Mouse (Mus musculus) megakaryocyte progenitor cell, adult 5-6 weeks (primary cell): ENCODE data around the gene Foxp1. TPM values are rescaled to one million over a fixed set of nuclear protein-coding genes. Genes with fewer than 3 reads are reported as not detected.

Experiments
- ATAC-seq: replicated peaks from 2 replicates; pipeline ENCODE4 v1.8.0; 2016; ENCODE audit warnings: mild to moderate bottlenecking, moderate TSS enrichment, inconsistent platforms; ENCODE audit not compliant: poor library complexity
- total RNA-seq, 2 experiments: library from RNA; stranded (forward) in 1 of 2; stranded (reverse) in 1 of 2; fragments of 157-497, 149-512 nt in 1 of 2; fragments of 200-1000 nt in 1 of 2; gene quantifications; 2 replicates each; pipeline versions ENCODE4 v1.2.3 to v1.2.4; 2015 to 2017

The Foxp1 gene
- total RNA-seq, 2 experiments from 2014 or later = 49.5 to 97.3 TPM

DNA sequence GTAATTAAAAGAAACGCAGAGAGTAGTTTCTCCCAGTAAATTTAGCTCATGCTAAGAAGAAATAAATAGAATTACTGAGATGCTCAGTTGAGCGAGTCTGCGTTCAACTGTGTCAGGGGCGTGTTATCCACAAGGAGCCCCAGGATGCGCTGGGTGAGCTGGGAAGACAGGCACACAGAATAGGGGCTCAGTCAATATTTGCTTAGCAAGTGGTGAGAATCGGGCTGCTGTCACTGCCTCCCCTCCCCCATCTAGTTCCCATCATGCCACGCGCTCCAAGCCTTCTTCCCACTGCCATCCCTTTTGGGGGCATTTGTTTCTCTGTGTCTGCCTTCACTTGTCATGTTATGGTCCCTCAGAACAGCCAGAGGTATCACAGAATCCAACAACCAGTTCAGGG, 584.2 kb downstream of the Foxp1 start:
- ATAC-seq = no peak

GRCm38 (mm10) chr6:98937513-98937912, 585.0 kb downstream of the Foxp1 start:
- ATAC-seq = no peak

DNA sequence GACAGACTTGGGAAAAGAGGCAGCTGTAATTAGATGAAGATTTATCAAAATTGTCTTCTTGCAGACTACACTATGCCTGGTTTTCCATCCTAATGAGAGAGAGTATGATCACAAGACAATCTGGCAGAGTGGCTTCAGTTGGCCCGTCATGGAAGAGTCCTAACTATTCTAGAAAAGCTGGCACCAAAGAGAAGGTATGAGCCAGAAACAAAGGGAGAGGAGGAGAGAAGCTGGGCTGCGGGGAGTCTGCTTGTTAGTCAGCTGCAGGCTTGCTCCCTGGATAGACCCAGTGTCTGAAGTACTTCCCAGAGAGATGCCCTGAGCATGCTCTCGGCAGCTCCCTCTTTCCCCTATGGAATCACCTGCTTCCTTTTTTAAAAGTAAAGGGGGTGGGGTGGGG, 586.1 kb downstream of the Foxp1 start:
- ATAC-seq = no peak

GRCm38 (mm10) chr6:98935169-98935568, 587.4 kb downstream of the Foxp1 start:
- no peak for ATAC-seq

- ATAC-seq = no peak
Observed at GRCm38 (mm10) chr6:98934381-98934780, 588.1 kb downstream of the Foxp1 start.

GRCm38 (mm10) chr6:98933135-98933724, 589.3 kb downstream of the Foxp1 start:
- ATAC-seq = no peak

DNA sequence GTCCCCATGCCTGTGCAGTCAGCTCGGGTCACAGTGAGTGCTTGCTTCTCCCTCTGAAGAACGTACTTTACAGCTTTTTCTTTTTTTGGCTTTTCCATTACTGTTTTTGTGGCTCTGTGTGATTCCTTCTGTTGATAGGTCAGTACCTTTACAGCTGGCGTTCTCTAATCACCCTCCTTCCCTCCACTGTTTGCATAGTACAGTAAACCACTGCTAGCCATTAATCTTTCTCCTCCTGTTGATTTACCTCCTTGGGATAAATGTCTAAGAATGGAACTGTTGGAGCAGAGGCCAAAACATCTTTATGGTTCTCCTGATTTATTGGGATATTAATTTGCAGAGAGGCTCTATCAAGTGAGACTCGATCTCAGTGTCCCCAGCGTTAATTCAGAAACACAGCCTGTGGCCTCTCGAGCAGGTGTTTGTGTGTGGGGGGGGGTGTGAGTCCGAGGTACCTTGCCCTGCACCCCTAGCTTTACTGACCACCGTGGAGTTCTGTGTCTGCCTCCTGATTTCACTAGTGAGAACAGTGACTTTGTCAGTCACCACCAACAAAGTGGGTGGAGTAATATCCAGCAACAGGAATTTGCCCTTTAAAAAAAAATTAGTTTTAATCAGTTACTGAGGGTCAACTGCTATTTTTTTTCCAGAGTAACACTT, 590.5 kb downstream of the Foxp1 start:
- ATAC-seq = no peak

DNA sequence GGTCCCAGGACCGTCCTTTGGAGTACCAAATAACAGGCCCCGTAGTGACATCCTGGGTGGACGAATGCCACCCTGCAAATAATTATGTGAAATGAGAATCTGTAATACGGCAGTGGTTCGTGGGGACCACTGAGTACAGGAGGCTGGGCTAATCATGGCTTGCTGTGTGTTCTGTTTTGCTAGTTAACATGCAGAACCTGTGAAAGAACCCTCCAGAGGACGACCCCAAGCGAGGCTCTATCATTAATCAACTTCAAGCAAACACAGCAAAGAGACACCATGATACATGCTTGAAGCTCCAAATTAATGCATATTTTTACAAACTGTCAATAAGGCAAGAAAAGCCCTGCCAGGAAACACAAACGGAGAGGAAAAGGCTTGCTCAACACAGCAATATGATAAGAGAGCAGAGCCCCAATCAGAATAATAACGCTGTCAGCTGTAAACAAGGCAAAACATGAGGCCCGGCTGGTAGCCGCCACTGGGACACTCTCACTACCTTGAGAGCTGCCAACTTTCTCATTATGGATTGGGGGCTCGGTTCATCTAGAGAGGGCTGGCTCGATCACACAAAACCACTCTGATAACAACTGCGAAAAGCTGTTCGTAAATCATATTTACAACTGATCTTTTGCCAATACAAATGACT, 591.7 kb downstream of the Foxp1 start:
- ATAC-seq = no peak

DNA sequence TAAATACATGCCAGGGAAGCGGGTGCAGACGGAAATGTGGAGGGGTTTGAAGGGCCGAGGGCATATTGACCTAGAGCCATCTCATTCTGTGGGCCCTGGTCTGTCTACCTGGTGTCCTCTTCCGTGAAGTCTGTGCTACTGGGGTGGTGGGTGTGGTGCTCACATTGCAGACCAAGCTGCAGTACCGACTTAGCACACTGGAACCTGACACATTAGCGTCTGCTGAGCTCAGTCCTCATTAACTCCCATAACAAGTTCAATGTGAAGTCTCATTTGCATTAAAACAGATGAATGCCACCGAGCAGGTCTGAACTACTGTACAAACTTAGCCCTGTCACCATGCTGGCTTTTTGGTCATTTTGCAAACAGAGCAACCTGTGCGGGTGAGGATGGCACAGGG, 594.2 kb downstream of the Foxp1 start:
- no peak for ATAC-seq

DNA sequence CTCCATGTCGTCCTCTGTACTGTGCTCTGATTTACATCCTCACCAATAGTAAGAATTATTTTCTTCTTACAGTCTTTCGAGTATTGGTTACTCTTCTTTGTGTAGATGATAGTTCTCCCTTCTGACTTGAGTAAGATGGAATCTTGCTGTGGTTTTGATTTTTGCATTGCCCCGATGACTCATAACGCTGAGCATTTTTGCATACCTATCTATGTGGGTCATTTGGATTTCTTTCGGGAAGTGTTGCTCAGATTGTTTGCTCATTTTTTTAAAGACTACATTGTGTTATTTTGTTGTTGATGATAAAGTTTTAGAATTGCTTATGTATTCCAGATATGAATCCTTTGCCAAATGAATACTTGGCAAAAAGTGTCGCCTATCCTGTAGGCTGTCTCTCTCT, 621.3 kb downstream of the Foxp1 start:
- ATAC-seq = no peak

DNA sequence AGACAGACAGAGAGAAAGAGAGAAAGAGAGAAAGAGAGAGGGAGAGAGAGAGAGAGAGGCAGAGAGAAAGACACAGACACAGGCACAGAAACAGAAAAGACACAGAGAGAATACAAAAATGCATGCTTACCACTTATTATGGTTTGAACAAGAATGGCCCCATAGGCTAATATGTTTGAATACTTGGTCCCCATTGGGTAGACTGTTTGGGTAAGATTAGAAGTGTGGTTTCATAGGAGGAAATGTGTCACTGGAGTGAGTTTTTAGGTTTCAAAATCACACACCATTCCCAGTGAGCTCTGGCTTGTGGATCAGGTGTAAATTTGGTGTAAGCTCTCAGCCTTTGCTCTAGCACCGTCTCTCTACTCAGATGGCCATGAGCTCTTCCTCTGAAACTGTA, 644.3 kb downstream of the Foxp1 start:
- ATAC-seq = no peak

DNA sequence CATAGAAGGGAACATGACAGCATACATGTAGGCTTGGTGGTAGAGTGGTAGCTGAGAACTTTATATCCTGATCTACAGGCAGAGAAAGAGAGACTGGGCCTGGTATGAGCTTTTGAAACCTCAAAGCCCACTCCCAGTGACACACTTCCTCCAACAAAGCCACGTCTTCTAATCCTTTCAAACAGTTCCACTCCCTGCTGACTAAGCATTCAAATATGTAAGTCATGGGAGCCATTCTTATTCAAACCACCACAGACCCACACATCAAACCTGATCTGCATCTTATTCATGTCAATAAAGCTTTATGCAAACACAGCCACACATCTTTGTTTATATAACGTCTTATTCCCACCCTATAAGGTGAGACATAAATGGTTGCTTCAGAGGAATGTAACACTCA, 646.1 kb downstream of the Foxp1 start:
- no peak for ATAC-seq

Other genes starting within 250 kb of the Foxp1 start
- gene Eif4e3, start 144.1 kb upstream of the Foxp1 start, total RNA-seq (2015) = 19.4 and 23.6 TPM in 2 replicates
- 19.8 and 20.8 TPM in 2 replicates for gene Eif4e3, start 144.1 kb upstream of the Foxp1 start, total RNA-seq (2017)
- 5.9 and 11.8 TPM in 2 replicates for gene Gm20696, start 144.1 kb upstream of the Foxp1 start, total RNA-seq (2015)
- gene Gm20696, start 144.1 kb upstream of the Foxp1 start, total RNA-seq (2017) = 2.7 and 3.5 TPM in 2 replicates
- 0.10 TPM in 1 of 2 replicates, not detected in the other for gene Gpr27, start 170.0 kb upstream of the Foxp1 start, total RNA-seq (2015)
- not detected in 2 replicates for gene Gpr27, start 170.0 kb upstream of the Foxp1 start, total RNA-seq (2017)
- gene Prok2, start 203.7 kb upstream of the Foxp1 start, total RNA-seq (2015) = 1.9 TPM in 1 of 2 replicates, not detected in the other
- not detected in 2 replicates for gene Prok2, start 203.7 kb upstream of the Foxp1 start, total RNA-seq (2017)